Mouse (Mus musculus) lung, postnatal 0 days (tissue): Measurements from ENCODE around the gene Rtn4rl2. TPM values are rescaled to one million over a fixed set of nuclear protein-coding genes. Genes with fewer than 3 reads are reported as not detected.

ENCODE experiments used
- ATAC-seq: fragments of 200-750 bp; cut with Nextera tagmentation; 2 replicates; pipeline ENCODE4 v1.8.0; 2017; ENCODE audit warnings: moderate library complexity
- DNase-seq: peaks from one replicate; pipeline ENCODE4 v3.0.0-alpha.2; 2016; ENCODE audit warnings: low spot score
- H3K27ac ChIP-seq: fragments of 300-500 bp; sonication (generic); 2 replicates; pipeline ENCODE4 v1.5.1; 2014; ENCODE audit warnings: antibody characterized with exemption, mild to moderate bottlenecking, low read length, mixed read lengths
- H3K27me3 ChIP-seq: fragments of 300-500 bp; sonication (generic); replicated peaks from 2 replicates; pipeline ENCODE4 v1.6.1; 2014; ENCODE audit warnings: low read length, mixed read lengths; ENCODE audit not compliant: insufficient read depth
- H3K36me3 ChIP-seq: fragments of 300-500 bp; sonication (generic); 2 replicates; pipeline ENCODE4 v1.6.1; 2014; ENCODE audit warnings: low read length, mixed read lengths; ENCODE audit not compliant: insufficient read depth
- H3K4me1 ChIP-seq: fragments of 300-500 bp; sonication (generic); 2 replicates; pipeline ENCODE4 v1.6.1; 2014; ENCODE audit warnings: antibody characterized with exemption, low read depth, low read length, mixed read lengths; ENCODE audit not compliant: insufficient read depth
- H3K4me2 ChIP-seq: fragments of 300-500 bp; sonication (generic); replicated peaks from 2 replicates; pipeline ENCODE4 v1.6.1; 2014; ENCODE audit warnings: low read depth, mild to moderate bottlenecking, low read length, moderate library complexity, mixed read lengths
- H3K4me3 ChIP-seq: fragments of 300-500 bp; sonication (generic); 2 replicates; pipeline ENCODE4 v1.5.1; 2014; ENCODE audit warnings: low read depth, low read length
- H3K9ac ChIP-seq: fragments of 300-500 bp; sonication (generic); replicated peaks from 2 replicates; pipeline ENCODE4 v1.6.1; 2014; ENCODE audit warnings: low read depth, mild to moderate bottlenecking
- H3K9me3 ChIP-seq: fragments of 300-500 bp; sonication (generic); 2 replicates; pipeline ENCODE4 v1.6.1; 2016; ENCODE audit warnings: low read length, mixed read lengths
- CTCF ChIP-seq: IDR thresholded peaks from 2 replicates; pipeline ENCODE4 v1.5.1; 2016; ENCODE audit warnings: antibody characterized with exemption, mild to moderate bottlenecking
- EP300 ChIP-seq: IDR thresholded peaks from 2 replicates; pipeline ENCODE4 v1.6.1; 2016; ENCODE audit warnings: antibody characterized with exemption, mild to moderate bottlenecking, control low read depth
- WGBS: fragments of 180-500 bp; shearing (Covaris S2); extraction: QIAGEN DNeasy Blood & Tissue Kit; methylation state at CpG from one replicate; pipeline ENCODE4 v1.1.7; 2014; 5-methylcytosine and 5-hydroxymethylcytosine counted together
- polyA plus RNA-seq: library from polyadenylated mRNA; unstranded; fragments of >200 nt; fragmentation: Nextera tagmentation; extraction: Ambion mirVana; gene quantifications from 2 replicates; pipeline ENCODE4 v1.2.1, GENCODE M21; 2015

Gene Rtn4rl2
- polyA plus RNA-seq, 1 experiment from 2014 or later, result 1.1 TPM

- Histone ChIP-seq H3K36me3 (no peaks in the 10 kb centered on the region), H3K9me3 (no peaks in the 10 kb centered on the region), H3K27me3 (peaks cover 33% of the 10 kb centered on the region), H3K4me1 (peaks cover 4% of the 10 kb centered on the region; the same call in 1 of the 2 replicates), H3K4me2 (no peak overlapping the region), H3K9ac (no peak overlapping the region), H3K4me3 (no peak overlapping the region), H3K27ac (no peak overlapping the region)
- DNase-seq (no peak), ATAC-seq (no peak)
- 19% methylated on average over 6 of the region's 11 CpGs for WGBS
- TF ChIP-seq EP300 (no peak), CTCF (no peak)
Observed at GRCm38 (mm10) chr2:84883530-84883929, 3.0 kb downstream of the Rtn4rl2 start.

- DNase-seq (no peak), ATAC-seq (no peak)
- 0 out of 2 replicates have a peak overlapping the region, but pooled peaks have one; percentile 6 for H3K4me2 ChIP-seq
- H3K4me3 ChIP-seq, result no peak overlapping the region
- 5% methylated on average over 6 of the region's 6 CpGs for WGBS
- H3K27ac ChIP-seq, result no peak overlapping the region
- no peaks in the 10 kb centered on the region for H3K36me3 ChIP-seq
- TF ChIP-seq EP300 (no peak), CTCF (no peak)
- no peak overlapping the region for H3K9ac ChIP-seq
- peaks cover 4% of the 10 kb centered on the region; the same call in 1 of the 2 replicates for H3K4me1 ChIP-seq
- peaks cover 33% of the 10 kb centered on the region for H3K27me3 ChIP-seq
- no peaks in the 10 kb centered on the region for H3K9me3 ChIP-seq
Observed at GRCm38 (mm10) chr2:84883084-84883483, 3.4 kb downstream of the Rtn4rl2 start.

GRCm38 (mm10) chr2:84882606-84883005 is 3.9 kb downstream of the Rtn4rl2 start:
- no peaks in the 10 kb centered on the region; the same call in 1 of the 2 replicates for H3K4me1 ChIP-seq
- WGBS, result 4% methylated on average over 23 of the region's 23 CpGs
- no peak overlapping the region for H3K4me3 ChIP-seq
- no peak overlapping the region for H3K27ac ChIP-seq
- DNase-seq (peak; percentile 75), ATAC-seq (peak; percentile 66)
- peaks cover 33% of the 10 kb centered on the region for H3K27me3 ChIP-seq
- H3K4me2 ChIP-seq, result 0 out of 2 replicates have a peak overlapping the region, but pooled peaks have one; percentile 6
- no peaks in the 10 kb centered on the region for H3K36me3 ChIP-seq
- no peaks in the 10 kb centered on the region for H3K9me3 ChIP-seq
- no peak overlapping the region for H3K9ac ChIP-seq
- no peak for TF ChIP-seq EP300
- no peak for TF ChIP-seq CTCF

- Histone ChIP-seq H3K27me3 (peaks cover 22% of the 10 kb centered on the region), H3K4me1 (no peaks in the 10 kb centered on the region), H3K27ac (no peak overlapping the region), H3K9ac (no peak overlapping the region), H3K36me3 (no peaks in the 10 kb centered on the region), H3K4me2 (no peak overlapping the region), H3K4me3 (no peak overlapping the region), H3K9me3 (no peaks in the 10 kb centered on the region)
- ATAC-seq (no peak), DNase-seq (no peak)
- WGBS, result 76% methylated on average over 8 of the region's 8 CpGs
- TF ChIP-seq CTCF (no peak), EP300 (no peak)
Observed at GRCm38 (mm10) chr2:84880590-84880989, 5.9 kb downstream of the Rtn4rl2 start.

- H3K27me3 ChIP-seq, result peaks cover 23% of the 10 kb centered on the region
- DNase-seq, result no peak
- H3K9me3 ChIP-seq, result no peaks in the 10 kb centered on the region
- 33% methylated on average over 6 of the region's 6 CpGs for WGBS
- H3K4me3 ChIP-seq, result no peak overlapping the region
- no peak overlapping the region for H3K9ac ChIP-seq
- H3K4me1 ChIP-seq, result peaks cover 5% of the 10 kb centered on the region
- H3K36me3 ChIP-seq, result no peaks in the 10 kb centered on the region
- TF ChIP-seq CTCF (no peak), EP300 (no peak)
- ATAC-seq, result no peak
- no peak overlapping the region for H3K27ac ChIP-seq
- no peak overlapping the region for H3K4me2 ChIP-seq
Observed at GRCm38 (mm10) chr2:84875842-84876241, 10.7 kb downstream of the Rtn4rl2 start.

GRCm38 (mm10) chr2:84872105-84872716 is 14.3 kb downstream of the Rtn4rl2 start:
- Histone ChIP-seq H3K36me3 (no peaks in the 10 kb centered on the region), H3K4me3 (peak overlapping the region; percentile 41), H3K4me2 (peak overlapping the region; percentile 75), H3K27me3 (peaks cover 23% of the 10 kb centered on the region), H3K27ac (no peak overlapping the region), H3K4me1 (peaks cover 5% of the 10 kb centered on the region), H3K9ac (no peak overlapping the region), H3K9me3 (no peaks in the 10 kb centered on the region)
- DNase-seq, result peak; percentile 52
- ATAC-seq, result peak; percentile 66
- TF ChIP-seq CTCF (no peak), EP300 (no peak)
- WGBS, result under 1% methylated on average over 60 of the region's 78 CpGs
